Mouse (Mus musculus): Measurements from ENCODE around the gene A630023A22Rik. TPM values are rescaled to one million over a fixed set of nuclear protein-coding genes. Genes with fewer than 3 reads are reported as not detected.

The A630023A22Rik gene
- total RNA-seq (2023) = not detected

GRCm38 (mm10) chr14:34102601-34103000, at the start of gene A630023A22Rik:
Gene A630023A22Rik (minus strand): TSS chr14:34102754.

DNA sequence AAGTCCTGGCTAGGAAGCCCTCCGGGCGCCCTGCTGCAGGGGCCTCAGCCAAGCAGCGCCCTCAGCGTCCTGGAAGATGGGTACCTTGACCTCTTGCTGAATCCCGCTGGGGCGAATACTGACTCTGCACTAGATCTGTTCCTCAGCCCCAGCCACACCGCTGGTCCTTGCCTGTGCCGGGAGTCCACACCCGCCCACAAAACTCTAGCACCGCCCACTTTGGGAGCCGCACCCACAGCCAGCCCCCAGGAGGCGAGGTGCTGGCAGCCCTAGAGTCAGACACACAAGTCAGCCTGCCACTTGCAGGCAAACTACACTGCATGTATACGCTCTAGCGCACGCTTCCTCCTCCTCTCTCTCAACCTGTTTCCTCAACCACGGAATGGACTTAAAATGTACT, 49.8 kb upstream of the A630023A22Rik start, which contains the start of gene Npy4r:
Gene Npy4r (minus strand): TSS at position 148 of the 400 bp plus-strand sequence.

GRCm38 (mm10) chr14:34085731-34086130, 16.8 kb downstream of the A630023A22Rik start, which contains the start of gene Anxa8:
Gene Anxa8 (plus strand): TSS chr14:34085981.

DNA sequence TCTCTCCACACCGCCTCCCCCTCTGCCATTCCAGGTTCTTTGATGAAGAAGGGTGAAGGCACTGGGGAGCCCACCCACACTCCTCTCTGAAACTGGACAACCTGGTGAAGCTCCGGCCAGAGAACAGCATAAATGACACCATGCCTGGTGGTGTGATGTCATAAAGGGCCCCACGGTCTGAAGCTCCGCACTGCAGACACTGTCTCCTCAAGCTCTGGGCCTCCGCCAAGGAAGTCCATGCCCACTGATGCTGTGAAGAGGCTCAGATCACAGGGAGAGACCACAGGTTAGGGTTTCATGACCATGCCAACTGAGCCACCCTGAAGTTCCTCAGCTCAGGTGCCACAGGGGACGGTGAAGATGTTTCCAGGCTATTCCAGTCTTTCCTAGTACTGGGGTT, 50.0 kb downstream of the A630023A22Rik start, which contains the start of gene Antxrl:
Gene Antxrl (plus strand): TSS at position 192 of the 400 bp plus-strand sequence.

GRCm38 (mm10) chr14:34016381-34016780, 86.2 kb downstream of the A630023A22Rik start, which contains the start of gene Gm5460:
Gene Gm5460 (plus strand): TSS chr14:34016758.

DNA sequence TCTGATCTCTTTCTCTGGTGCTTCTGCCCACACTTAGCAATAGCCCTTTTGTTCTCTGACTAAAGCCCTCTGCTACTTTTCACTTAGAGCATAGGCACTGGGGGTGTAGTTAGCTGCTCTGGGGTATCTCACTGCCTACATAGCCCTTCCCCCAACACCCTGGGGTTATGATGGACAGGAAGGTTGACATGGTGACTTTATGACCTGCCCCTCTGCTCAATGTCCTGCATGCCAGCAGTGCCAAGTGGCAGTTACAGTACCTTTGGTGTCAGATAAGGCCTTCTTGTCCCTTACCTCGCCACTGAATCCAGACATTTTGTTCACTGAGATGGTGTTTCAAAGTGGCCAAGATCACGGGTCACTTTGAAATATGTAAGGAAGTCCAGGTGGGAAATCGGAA, 87.5 kb downstream of the A630023A22Rik start, which contains the start of gene Gm30083:
Gene Gm30083 (minus strand): TSS at position 120 of the 400 bp plus-strand sequence.

Other genes starting within 250 kb of the A630023A22Rik start
- gene Gdf10, start 179.2 kb downstream of the A630023A22Rik start, total RNA-seq (2023) = not detected
- not detected for gene Gdf2, start 161.7 kb downstream of the A630023A22Rik start, total RNA-seq (2023)
- not detected for gene Rbp3, start 148.8 kb downstream of the A630023A22Rik start, total RNA-seq (2023)
- gene Zfp488, start 124.0 kb downstream of the A630023A22Rik start, total RNA-seq (2023) = under 1 TPM in 1 of 2 experiments, not detected in 1; 0.18 TPM
- gene Gm30083, start 87.6 kb downstream of the A630023A22Rik start, total RNA-seq (2023) = not detected
- not detected for gene Gm5460, start 86.0 kb downstream of the A630023A22Rik start, total RNA-seq (2023)
- gene Antxrl, start 50.0 kb downstream of the A630023A22Rik start, total RNA-seq (2023) = not detected
- not detected for gene Anxa8, start 16.8 kb downstream of the A630023A22Rik start, total RNA-seq (2023)
- not detected for gene Npy4r, start 49.7 kb upstream of the A630023A22Rik start, total RNA-seq (2023)
- not detected for gene Gprin2, start 98.9 kb upstream of the A630023A22Rik start, total RNA-seq (2023)
- gene Syt15, start 116.8 kb upstream of the A630023A22Rik start, total RNA-seq (2023) = not detected
- 10 to 100 TPM in 1 of 2 experiments, 1 to 10 TPM in 1; 8.3 to 10.7 TPM for gene Shld2, start 207.7 kb upstream of the A630023A22Rik start, total RNA-seq (2023)
- gene Glud1, start 208.0 kb upstream of the A630023A22Rik start, total RNA-seq (2023) = 100 to 1,000 TPM; 205 to 247 TPM